In genomic region chr17:48039232-48039866, GRCm38 (mm10) we compare ENCODE assay signal across 9 mouse cellular contexts. TPM values are rescaled to one million over a fixed set of nuclear protein-coding genes. Genes with fewer than 3 reads are reported as not detected.
DNase-seq lines count a peak whose midpoint lies in the region; ATAC-seq lines count a peak whose summit lies in the region.
"Had no signal": no experiment of that assay in that cellular context is flagged by ENCODE, and none has a peak within 500 bp of the region (broad histone marks: within the 10 kb centered on the region; RNA-seq: fewer than 3 reads in every experiment).

No protein-coding gene starts in this region.

- no peak overlapping the region for H3K4me3 ChIP-seq in forebrain, embryonic 14.5 days (ENCODE audit: low read depth, low read length)
- H3K4me3 ChIP-seq in limb, embryonic 10.5 days, result peak overlapping the region; percentile 37
- no peak overlapping the region for H3K4me3 ChIP-seq in midbrain, embryonic 11.5 days (ENCODE audit: low read depth, low read length)
- peak overlapping the region; percentile 12; the same call in 1 of the 2 replicates for H3K4me3 ChIP-seq in stomach, embryonic 14.5 days (ENCODE audit: low read depth, low read length)

- H3K27ac ChIP-seq in forebrain, embryonic 14.5 days (ENCODE audit: low read depth, low read length), result no peak overlapping the region
- H3K27ac ChIP-seq in limb, embryonic 10.5 days, result peak overlapping the region; percentile 56; the same call in 1 of the 2 replicates
- no peak overlapping the region for H3K27ac ChIP-seq in midbrain, embryonic 11.5 days (ENCODE audit: low read depth, low read length)
- peak overlapping the region; percentile 68; the same call in 1 of the 2 replicates for H3K27ac ChIP-seq in stomach, embryonic 14.5 days (ENCODE audit: low read length)

- H3K9ac ChIP-seq in forebrain, embryonic 14.5 days (ENCODE audit: low read length), result no peak overlapping the region
- peak overlapping the region; percentile 10; the same call in 1 of the 2 replicates for H3K9ac ChIP-seq in midbrain, embryonic 11.5 days (ENCODE audit: low read length)
- no peak overlapping the region for H3K9ac ChIP-seq in stomach, embryonic 14.5 days (replicated peaks; ENCODE audit: low read depth, low read length)

- whole genome bisulfite sequencing in forebrain, embryonic 14.5 days, result 16% methylated on average over 14 of the region's 14 CpGs
- 9% methylated on average over 14 of the region's 14 CpGs for whole genome bisulfite sequencing in limb, embryonic 10.5 days
- 12% methylated on average over 14 of the region's 14 CpGs for WGBS in midbrain, embryonic 11.5 days
- 14% methylated on average over 14 of the region's 14 CpGs for WGBS in stomach, embryonic 14.5 days

- peak; percentile 64 for ATAC-seq in forebrain, embryonic 14.5 days
- peak; percentile 78 for ATAC-seq in midbrain, embryonic 11.5 days (ENCODE audit: low FRiP score)
- peak; percentile 83 for ATAC-seq in stomach, embryonic 14.5 days (ENCODE audit: insufficient number of reproducible peaks, insufficient read depth, low FRiP score, low read depth)

- H3K4me2 ChIP-seq in forebrain, embryonic 14.5 days (ENCODE audit: low read length), result peak overlapping the region; percentile 28; the same call in 1 of the 2 replicates
- H3K4me2 ChIP-seq in midbrain, embryonic 11.5 days, result peak overlapping the region; percentile 25; the same call in 1 of the 2 replicates
- peak overlapping the region; percentile 36 for H3K4me2 ChIP-seq in stomach, embryonic 14.5 days (replicated peaks; ENCODE audit: low read depth, low read length)

- no peaks in the 10 kb centered on the region for H3K36me3 ChIP-seq in forebrain, embryonic 14.5 days (ENCODE audit: control insufficient read depth, insufficient read depth, low read length)
- no peaks in the 10 kb centered on the region for H3K36me3 ChIP-seq in limb, embryonic 10.5 days
- no peaks in the 10 kb centered on the region for H3K36me3 ChIP-seq in midbrain, embryonic 11.5 days (ENCODE audit: control insufficient read depth, insufficient read depth, low read length)
- H3K36me3 ChIP-seq in stomach, embryonic 14.5 days (ENCODE audit: control insufficient read depth, insufficient read depth, low read length), result no peaks in the 10 kb centered on the region
- H3K36me3 ChIP-seq: G1E had no signal

- H3K27me3 ChIP-seq in forebrain, embryonic 14.5 days (replicated peaks; ENCODE audit: control insufficient read depth, insufficient read depth, low read length), result 0 out of 2 replicates have a peak, but pooled peaks cover 8% of the 10 kb centered on the region
- peaks cover 54% of the 10 kb centered on the region for H3K27me3 ChIP-seq in limb, embryonic 10.5 days (ENCODE audit: low read depth, poor library complexity, severe bottlenecking)
- H3K27me3 ChIP-seq in midbrain, embryonic 11.5 days (ENCODE audit: control insufficient read depth, insufficient read depth, low read length), result 0 out of 2 replicates have a peak, but pooled peaks cover 3% of the 10 kb centered on the region
- H3K27me3 ChIP-seq in stomach, embryonic 14.5 days (ENCODE audit: control insufficient read depth, insufficient read depth, low read length), result no peaks in the 10 kb centered on the region

- H3K4me1 ChIP-seq in forebrain, embryonic 14.5 days (ENCODE audit: control insufficient read depth, insufficient read depth, low read length), result peaks cover 15% of the 10 kb centered on the region
- peaks cover 36% of the 10 kb centered on the region for H3K4me1 ChIP-seq in limb, embryonic 10.5 days
- peaks cover 18% of the 10 kb centered on the region for H3K4me1 ChIP-seq in midbrain, embryonic 11.5 days (ENCODE audit: control insufficient read depth, insufficient read depth, low read length)
- peaks cover 12% of the 10 kb centered on the region for H3K4me1 ChIP-seq in stomach, embryonic 14.5 days (ENCODE audit: control insufficient read depth, insufficient read depth, low read length)

- peak; percentile 13 to 24 for DNase-seq in right cerebral cortex, adult 2 months (ENCODE audit: low spot score in 2 of 2)
- no peak for DNase-seq in right cerebral cortex, postnatal 4 days
- DNase-seq in forebrain, embryonic 14.5 days (ENCODE audit: low spot score), result peak; percentile 69
- DNase-seq in heart, postnatal 4 days, result peak; percentile 72
- peak; percentile 70 for DNase-seq in limb, embryonic 10.5 days (ENCODE audit: low spot score)
- DNase-seq in midbrain, embryonic 11.5 days (ENCODE audit: low spot score, missing footprints), result peak; percentile 94
- no peak for DNase-seq in layer of hippocampus, adult 11-12 months (ENCODE audit: low spot score)

- H3K9me3 ChIP-seq in forebrain, embryonic 14.5 days (replicated peaks; ENCODE audit: control insufficient read depth, low read length), result 0 out of 2 replicates have a peak, but pooled peaks cover 2% of the 10 kb centered on the region
- H3K9me3 ChIP-seq in limb, embryonic 10.5 days (replicated peaks), result no peaks in the 10 kb centered on the region
- H3K9me3 ChIP-seq in midbrain, embryonic 11.5 days (ENCODE audit: control insufficient read depth, low read length), result no peaks in the 10 kb centered on the region
- H3K9me3 ChIP-seq in stomach, embryonic 14.5 days (ENCODE audit: control insufficient read depth, low read depth, low read length), result no peaks in the 10 kb centered on the region

RNA-seq across cellular contexts. Expression of gene 1700122O11Rik, which starts 1.3 kb away (rescaled TPM):
- not detected in 2 replicates for polyA plus RNA-seq in forebrain, embryonic 14.5 days (2014; fragmentation: Nextera tagmentation; extraction: Ambion mirVana)
- not detected for total RNA-seq in heart, postnatal 4 days (2021)
- polyA plus RNA-seq in limb, embryonic 10.5 days (2016; fragmentation: Nextera tagmentation; extraction: Ambion mirVana), result not detected in 2 replicates
- not detected in 2 replicates for polyA plus RNA-seq in midbrain, embryonic 11.5 days (2014; fragmentation: Nextera tagmentation; extraction: Ambion mirVana)
- not detected in 2 replicates for polyA plus RNA-seq in stomach, embryonic 14.5 days (2014; fragmentation: Nextera tagmentation; extraction: Ambion mirVana)
- total RNA-seq: G1E had no signal
- polyA plus RNA-seq: G1E had no signal

RNA-seq across cellular contexts. Expression of gene 1700067P10Rik, which starts 49.8 kb away (rescaled TPM):
- polyA plus RNA-seq in forebrain, embryonic 14.5 days (2014; fragmentation: Nextera tagmentation; extraction: Ambion mirVana), result not detected in 2 replicates
- not detected for total RNA-seq in heart, postnatal 4 days (2021)
- polyA plus RNA-seq in limb, embryonic 10.5 days (2016; fragmentation: Nextera tagmentation; extraction: Ambion mirVana), result not detected in 2 replicates
- polyA plus RNA-seq in midbrain, embryonic 11.5 days (2014; fragmentation: Nextera tagmentation; extraction: Ambion mirVana), result not detected in 2 replicates
- polyA plus RNA-seq in stomach, embryonic 14.5 days (2014; fragmentation: Nextera tagmentation; extraction: Ambion mirVana), result not detected in 2 replicates
- polyA plus RNA-seq: G1E had no signal

Comparison
In these comparisons a context has a peak if more than half of its experiments do, and no peak if none do; other contexts are left out.
1. DNase-seq: peak in right cerebral cortex, adult 2 months (2 of 2), forebrain, embryonic 14.5 days (single experiment), heart, postnatal 4 days (single experiment), limb, embryonic 10.5 days (single experiment) and midbrain, embryonic 11.5 days (single experiment); none in right cerebral cortex, postnatal 4 days (single experiment) and layer of hippocampus, adult 11-12 months (single experiment).
2. H3K27ac ChIP-seq: peak in limb, embryonic 10.5 days (single experiment) and stomach, embryonic 14.5 days (single experiment); none in forebrain, embryonic 14.5 days (single experiment) and midbrain, embryonic 11.5 days (single experiment).
3. H3K4me3 ChIP-seq: peak in limb, embryonic 10.5 days (single experiment) and stomach, embryonic 14.5 days (single experiment); none in forebrain, embryonic 14.5 days (single experiment) and midbrain, embryonic 11.5 days (single experiment).
4. Peak in every context shown above with its lines, with median percentiles within 50 percentile points of each other: ATAC-seq and H3K4me2 ChIP-seq.